Mouse (Mus musculus): ENCODE data around the gene Tubg2. TPM values are rescaled to one million over a fixed set of nuclear protein-coding genes. Genes with fewer than 3 reads are reported as not detected.

The Tubg2 gene
- polyA plus RNA-seq, 1 experiment = 1.4 TPM

GRCm38 (mm10) chr11:101191919-101192470, 36.3 kb downstream of the Tubg2 start:
- TF ChIP-seq POLR2A (IDR thresholded peaks at IDR 0.05; ENCODE audit: low read depth, low read length) = no peak
- TF ChIP-seq CTCF (conservative IDR thresholded peaks at IDR 0.05; ENCODE audit: insufficient read depth, insufficient read length, low read depth, low read length) = no peak
- Histone ChIP-seq H3K4me3 (ENCODE audit: insufficient read depth, low read depth, low read length) (no peak overlapping the region), H3K4me1 (ENCODE audit: control insufficient read depth, insufficient read depth, low read length) (no peaks in the 10 kb centered on the region), H3K27me3 (replicated peaks; ENCODE audit: control insufficient read depth, insufficient read depth, low read length) (no peaks in the 10 kb centered on the region), H3K36me3 (ENCODE audit: control insufficient read depth, insufficient read depth, low read length) (peaks cover 3% of the 10 kb centered on the region; the same call in 1 of the 2 replicates), H3K27ac (ENCODE audit: insufficient read depth, low read depth, low read length) (no peak overlapping the region)
- no peak for DNase-seq
- WGBS = 71% methylated on average over 4 of the region's 4 CpGs

- Histone ChIP-seq H3K36me3 (ENCODE audit: control insufficient read depth, insufficient read depth, low read length) (peaks cover 4% of the 10 kb centered on the region; the same call in 1 of the 2 replicates), H3K4me1 (ENCODE audit: control insufficient read depth, insufficient read depth, low read length) (no peaks in the 10 kb centered on the region), H3K27ac (ENCODE audit: insufficient read depth, low read depth, low read length) (no peak overlapping the region), H3K4me3 (ENCODE audit: insufficient read depth, low read depth, low read length) (no peak overlapping the region), H3K27me3 (replicated peaks; ENCODE audit: control insufficient read depth, insufficient read depth, low read length) (no peaks in the 10 kb centered on the region)
- no peak for TF ChIP-seq CTCF (conservative IDR thresholded peaks at IDR 0.05; ENCODE audit: insufficient read depth, insufficient read length, low read depth, low read length)
- TF ChIP-seq POLR2A (IDR thresholded peaks at IDR 0.05; ENCODE audit: low read depth, low read length) = no peak
- WGBS = 81% methylated on average over 6 of the region's 6 CpGs
- no peak for DNase-seq
Measured at GRCm38 (mm10) chr11:101192646-101193045, 36.9 kb downstream of the Tubg2 start.

GRCm38 (mm10) chr11:101193076-101193475, 37.4 kb downstream of the Tubg2 start:
- H3K27ac ChIP-seq (ENCODE audit: insufficient read depth, low read depth, low read length) = no peak overlapping the region
- no peak for TF ChIP-seq POLR2A (IDR thresholded peaks at IDR 0.05; ENCODE audit: low read depth, low read length)
- TF ChIP-seq CTCF (conservative IDR thresholded peaks at IDR 0.05; ENCODE audit: insufficient read depth, insufficient read length, low read depth, low read length) = no peak
- no peaks in the 10 kb centered on the region for H3K4me1 ChIP-seq (ENCODE audit: control insufficient read depth, insufficient read depth, low read length)
- 93% methylated on average over 7 of the region's 7 CpGs for WGBS
- H3K27me3 ChIP-seq (replicated peaks; ENCODE audit: control insufficient read depth, insufficient read depth, low read length) = no peaks in the 10 kb centered on the region
- H3K36me3 ChIP-seq (ENCODE audit: control insufficient read depth, insufficient read depth, low read length) = peaks cover 5% of the 10 kb centered on the region; the same call in 1 of the 2 replicates
- DNase-seq = no peak
- no peak overlapping the region for H3K4me3 ChIP-seq (ENCODE audit: insufficient read depth, low read depth, low read length)

- TF ChIP-seq CTCF (conservative IDR thresholded peaks at IDR 0.05; ENCODE audit: insufficient read depth, insufficient read length, low read depth, low read length) (no peak), POLR2A (IDR thresholded peaks at IDR 0.05; ENCODE audit: low read depth, low read length) (no peak)
- H3K27ac ChIP-seq (ENCODE audit: insufficient read depth, low read depth, low read length) = no peak overlapping the region
- no peaks in the 10 kb centered on the region for H3K4me1 ChIP-seq (ENCODE audit: control insufficient read depth, insufficient read depth, low read length)
- H3K4me3 ChIP-seq (ENCODE audit: insufficient read depth, low read depth, low read length) = no peak overlapping the region
- DNase-seq = no peak
- H3K27me3 ChIP-seq (replicated peaks; ENCODE audit: control insufficient read depth, insufficient read depth, low read length) = no peaks in the 10 kb centered on the region
- WGBS = 55% methylated on average over 5 of the region's 5 CpGs
- H3K36me3 ChIP-seq (ENCODE audit: control insufficient read depth, insufficient read depth, low read length) = peaks cover 5% of the 10 kb centered on the region; the same call in 1 of the 2 replicates
Measured at GRCm38 (mm10) chr11:101194137-101194536, 38.4 kb downstream of the Tubg2 start.

GRCm38 (mm10) chr11:101194643-101195042, 38.9 kb downstream of the Tubg2 start:
- peaks cover 5% of the 10 kb centered on the region; the same call in 1 of the 2 replicates for H3K36me3 ChIP-seq (ENCODE audit: control insufficient read depth, insufficient read depth, low read length)
- 68% methylated on average over 6 of the region's 6 CpGs for WGBS

GRCm38 (mm10) chr11:101195101-101195500, 39.4 kb downstream of the Tubg2 start:
- TF ChIP-seq CTCF (conservative IDR thresholded peaks at IDR 0.05; ENCODE audit: insufficient read depth, insufficient read length, low read depth, low read length) = no peak
- no peak for TF ChIP-seq POLR2A (IDR thresholded peaks at IDR 0.05; ENCODE audit: low read depth, low read length)
- Histone ChIP-seq H3K36me3 (ENCODE audit: control insufficient read depth, insufficient read depth, low read length) (peaks cover 5% of the 10 kb centered on the region; the same call in 1 of the 2 replicates), H3K27me3 (replicated peaks; ENCODE audit: control insufficient read depth, insufficient read depth, low read length) (no peaks in the 10 kb centered on the region), H3K4me3 (ENCODE audit: insufficient read depth, low read depth, low read length) (no peak overlapping the region), H3K4me1 (ENCODE audit: control insufficient read depth, insufficient read depth, low read length) (no peaks in the 10 kb centered on the region), H3K27ac (ENCODE audit: insufficient read depth, low read depth, low read length) (no peak overlapping the region)
- no peak for DNase-seq
- 52% methylated on average over 1 of the region's 1 CpGs for WGBS

More at GRCm38 (mm10) chr11:101194643-101195042, 38.9 kb downstream of the Tubg2 start:
- Histone ChIP-seq H3K4me3 (ENCODE audit: insufficient read depth, low read depth, low read length) (no peak overlapping the region), H3K27ac (ENCODE audit: insufficient read depth, low read depth, low read length) (no peak overlapping the region), H3K27me3 (replicated peaks; ENCODE audit: control insufficient read depth, insufficient read depth, low read length) (no peaks in the 10 kb centered on the region), H3K4me1 (ENCODE audit: control insufficient read depth, insufficient read depth, low read length) (no peaks in the 10 kb centered on the region)
- DNase-seq = no peak
- TF ChIP-seq POLR2A (IDR thresholded peaks at IDR 0.05; ENCODE audit: low read depth, low read length) = no peak
- TF ChIP-seq CTCF (conservative IDR thresholded peaks at IDR 0.05; ENCODE audit: insufficient read depth, insufficient read length, low read depth, low read length) = no peak

- H3K36me3 ChIP-seq (ENCODE audit: control insufficient read depth, insufficient read depth, low read length) = peaks cover 6% of the 10 kb centered on the region; the same call in 1 of the 2 replicates
- whole genome bisulfite sequencing = 77% methylated on average over 8 of the region's 8 CpGs
- H3K27me3 ChIP-seq (replicated peaks; ENCODE audit: control insufficient read depth, insufficient read depth, low read length) = no peaks in the 10 kb centered on the region
- H3K4me1 ChIP-seq (ENCODE audit: control insufficient read depth, insufficient read depth, low read length) = no peaks in the 10 kb centered on the region
- no peak overlapping the region for H3K27ac ChIP-seq (ENCODE audit: insufficient read depth, low read depth, low read length)
- DNase-seq = no peak
- TF ChIP-seq POLR2A (IDR thresholded peaks at IDR 0.05; ENCODE audit: low read depth, low read length) = no peak
- TF ChIP-seq CTCF (conservative IDR thresholded peaks at IDR 0.05; ENCODE audit: insufficient read depth, insufficient read length, low read depth, low read length) = no peak
- no peak overlapping the region for H3K4me3 ChIP-seq (ENCODE audit: insufficient read depth, low read depth, low read length)
Measured at GRCm38 (mm10) chr11:101195571-101195970, 39.9 kb downstream of the Tubg2 start.
